Mouse (Mus musculus): Measurements from ENCODE around the gene Hoxa9. TPM values are rescaled to one million over a fixed set of nuclear protein-coding genes. Genes with fewer than 3 reads are reported as not detected.

Hoxa9 gene
- polyA plus RNA-seq, 1 experiment from 2014 or later: 0.16 TPM

- no peak for ATAC-seq (ENCODE audit: borderline replicate concordance, extremely low read depth, low FRiP score, low TSS enrichment)
- peak overlapping the region; percentile 77 for H3K27ac ChIP-seq
- no peaks in the 10 kb centered on the region for H3K9me3 ChIP-seq
- peak overlapping the region; percentile 42; the same call in 1 of the 2 replicates for H3K4me3 ChIP-seq
- H3K27me3 ChIP-seq: peaks cover 96% of the 10 kb centered on the region
- peak overlapping the region; percentile 66 for H3K4me2 ChIP-seq
- no peaks in the 10 kb centered on the region for H3K36me3 ChIP-seq
- H3K9ac ChIP-seq: 0 out of 2 replicates have a peak overlapping the region, but pooled peaks have one; percentile 42
- no peaks in the 10 kb centered on the region; the same call in 1 of the 2 replicates for H3K4me1 ChIP-seq
Measured at GRCm38 (mm10) chr6:52207684-52207976, 23.3 kb downstream of the Hoxa9 start.

GRCm38 (mm10) chr6:52206882-52207683 lies 23.8 kb downstream of the Hoxa9 start:
- peak overlapping the region; percentile 66 for H3K4me2 ChIP-seq
- H3K4me3 ChIP-seq: peak overlapping the region; percentile 42; the same call in 1 of the 2 replicates
- H3K4me1 ChIP-seq: no peaks in the 10 kb centered on the region; the same call in 1 of the 2 replicates
- peaks cover 95% of the 10 kb centered on the region for H3K27me3 ChIP-seq
- ATAC-seq (ENCODE audit: borderline replicate concordance, extremely low read depth, low FRiP score, low TSS enrichment): no peak
- H3K36me3 ChIP-seq: no peaks in the 10 kb centered on the region
- WGBS: 30% methylated on average over 4 of the region's 4 CpGs
- no peaks in the 10 kb centered on the region for H3K9me3 ChIP-seq
- H3K27ac ChIP-seq: peak overlapping the region; percentile 71
- H3K9ac ChIP-seq: peak overlapping the region; percentile 42

GRCm38 (mm10) chr6:52205638-52206621 lies 25.0 kb downstream of the Hoxa9 start:
- Histone ChIP-seq H3K9ac (peak overlapping the region; percentile 42), H3K27ac (peak overlapping the region; percentile 51), H3K4me1 (no peaks in the 10 kb centered on the region; the same call in 1 of the 2 replicates), H3K27me3 (peaks cover 93% of the 10 kb centered on the region), H3K9me3 (no peaks in the 10 kb centered on the region), H3K4me2 (peak overlapping the region; percentile 66), H3K36me3 (no peaks in the 10 kb centered on the region), H3K4me3 (peak overlapping the region; percentile 74)
- WGBS: 16% methylated on average over 55 of the region's 55 CpGs
- ATAC-seq (ENCODE audit: borderline replicate concordance, extremely low read depth, low FRiP score, low TSS enrichment): no peak

GRCm38 (mm10) chr6:52205221-52205620 lies 25.7 kb downstream of the Hoxa9 start:
- no peaks in the 10 kb centered on the region for H3K9me3 ChIP-seq
- H3K4me1 ChIP-seq: no peaks in the 10 kb centered on the region; the same call in 1 of the 2 replicates
- H3K36me3 ChIP-seq: no peaks in the 10 kb centered on the region
- peaks cover 92% of the 10 kb centered on the region for H3K27me3 ChIP-seq
- ATAC-seq (ENCODE audit: borderline replicate concordance, extremely low read depth, low FRiP score, low TSS enrichment): no peak
- H3K9ac ChIP-seq: peak overlapping the region; percentile 42
- peak overlapping the region; percentile 66 for H3K4me2 ChIP-seq
- H3K4me3 ChIP-seq: peak overlapping the region; percentile 74
- peak overlapping the region; percentile 51 for H3K27ac ChIP-seq
- WGBS: 13% methylated on average over 14 of the region's 14 CpGs

GRCm38 (mm10) chr6:52204050-52204752 lies 26.7 kb downstream of the Hoxa9 start, which contains the start of gene Hoxa5:
Gene Hoxa5, minus strand, starts transcription at chr6:52204587.
- peak within 1 kb of the TSS; percentile 74 for H3K4me3 ChIP-seq
- peak within 1 kb of the TSS; percentile 66 for H3K4me2 ChIP-seq
- H3K9me3 ChIP-seq: no peaks in the 10 kb centered on the region
- ATAC-seq (ENCODE audit: borderline replicate concordance, extremely low read depth, low FRiP score, low TSS enrichment): peak; percentile 88
- H3K27ac ChIP-seq: peak within 1 kb of the TSS; percentile 91
- no peaks in the 10 kb centered on the region; the same call in 1 of the 2 replicates for H3K4me1 ChIP-seq
- no peaks in the 10 kb centered on the region for H3K36me3 ChIP-seq
- WGBS: under 1% methylated on average over 65 of the region's 65 CpGs
- peak within 1 kb of the TSS; percentile 97 for H3K9ac ChIP-seq
- peaks cover 91% of the 10 kb centered on the region for H3K27me3 ChIP-seq

- Histone ChIP-seq H3K27ac (peak overlapping the region; percentile 91), H3K27me3 (peaks cover 89% of the 10 kb centered on the region), H3K4me2 (peak overlapping the region; percentile 66), H3K9me3 (no peaks in the 10 kb centered on the region), H3K4me1 (peaks cover 4% of the 10 kb centered on the region; the same call in 1 of the 2 replicates), H3K36me3 (no peaks in the 10 kb centered on the region), H3K9ac (peak overlapping the region; percentile 97), H3K4me3 (peak overlapping the region; percentile 74)
- 0 out of 2 replicates have a peak, but pooled peaks have one; percentile 1 for ATAC-seq (ENCODE audit: borderline replicate concordance, extremely low read depth, low FRiP score, low TSS enrichment)
- under 1% methylated on average over 45 of the region's 46 CpGs for WGBS
Measured at GRCm38 (mm10) chr6:52203371-52204049, 27.4 kb downstream of the Hoxa9 start.

- Histone ChIP-seq H3K36me3 (no peaks in the 10 kb centered on the region), H3K9me3 (no peaks in the 10 kb centered on the region), H3K27me3 (peaks cover 89% of the 10 kb centered on the region), H3K27ac (peak overlapping the region; percentile 91), H3K9ac (peak overlapping the region; percentile 97), H3K4me1 (peaks cover 9% of the 10 kb centered on the region; the same call in 1 of the 2 replicates), H3K4me2 (peak overlapping the region; percentile 66), H3K4me3 (peak overlapping the region; percentile 74)
- no peak for ATAC-seq (ENCODE audit: borderline replicate concordance, extremely low read depth, low FRiP score, low TSS enrichment)
- under 1% methylated on average over 10 of the region's 10 CpGs for WGBS
Measured at GRCm38 (mm10) chr6:52203121-52203370, 27.8 kb downstream of the Hoxa9 start.

GRCm38 (mm10) chr6:52202362-52203120 lies 28.3 kb downstream of the Hoxa9 start:
- peak overlapping the region; percentile 97 for H3K9ac ChIP-seq
- peak overlapping the region; percentile 74 for H3K4me3 ChIP-seq
- peak overlapping the region; percentile 91 for H3K27ac ChIP-seq
- WGBS: 5% methylated on average over 22 of the region's 22 CpGs
- ATAC-seq (ENCODE audit: borderline replicate concordance, extremely low read depth, low FRiP score, low TSS enrichment): no peak
- peaks cover 90% of the 10 kb centered on the region for H3K27me3 ChIP-seq
- H3K4me2 ChIP-seq: peak overlapping the region; percentile 66
- H3K4me1 ChIP-seq: peaks cover 10% of the 10 kb centered on the region; the same call in 1 of the 2 replicates
- H3K9me3 ChIP-seq: no peaks in the 10 kb centered on the region
- H3K36me3 ChIP-seq: no peaks in the 10 kb centered on the region

- Histone ChIP-seq H3K4me3 (peak overlapping the region; percentile 74), H3K9me3 (no peaks in the 10 kb centered on the region), H3K4me1 (peaks cover 19% of the 10 kb centered on the region), H3K4me2 (peak overlapping the region; percentile 66), H3K27me3 (peaks cover 91% of the 10 kb centered on the region), H3K9ac (peak overlapping the region; percentile 97), H3K27ac (peak overlapping the region; percentile 86), H3K36me3 (no peaks in the 10 kb centered on the region)
- WGBS: 11% methylated on average over 1 of the region's 1 CpGs
- no peak for ATAC-seq (ENCODE audit: borderline replicate concordance, extremely low read depth, low FRiP score, low TSS enrichment)
Measured at GRCm38 (mm10) chr6:52201269-52201668, 29.6 kb downstream of the Hoxa9 start.

- H3K4me2 ChIP-seq: peak overlapping the region; percentile 66
Measured at GRCm38 (mm10) chr6:52200751-52201250, 30.1 kb downstream of the Hoxa9 start.

More at GRCm38 (mm10) chr6:52200751-52201250, 30.1 kb downstream of the Hoxa9 start:
- Histone ChIP-seq H3K27me3 (peaks cover 91% of the 10 kb centered on the region), H3K9me3 (no peaks in the 10 kb centered on the region), H3K4me1 (peaks cover 23% of the 10 kb centered on the region), H3K36me3 (no peaks in the 10 kb centered on the region), H3K4me3 (peak overlapping the region; percentile 74), H3K9ac (peak overlapping the region; percentile 97), H3K27ac (peak overlapping the region; percentile 86)
- WGBS: 13% methylated on average over 10 of the region's 10 CpGs
- no peak for ATAC-seq (ENCODE audit: borderline replicate concordance, extremely low read depth, low FRiP score, low TSS enrichment)

All from lung, embryonic 15.5 days (tissue).